Mouse (Mus musculus) embryonic fibroblast, embryonic 13.5 days (primary cell): ENCODE data around the gene Eci2.

Source experiments
- CTCF ChIP-seq: IDR thresholded peaks from 2 replicates; pipeline ENCODE4 v1.5.1; 2011; ENCODE audit warnings: mild to moderate bottlenecking, control low read depth, low read length, moderate library complexity, borderline replicate concordance; ENCODE audit not compliant: insufficient read depth
- POLR2A ChIP-seq: IDR thresholded peaks from 2 replicates; pipeline ENCODE4 v1.6.1; 2011; ENCODE audit warnings: low read depth, mild to moderate bottlenecking, control low read depth, low read length, moderate library complexity

GRCm38 (mm10) chr13:34964419-34964818, 62.5 kb downstream of the Eci2 start:
- TF ChIP-seq CTCF (no peak), POLR2A (no peak)
